In the genomic region with DNA sequence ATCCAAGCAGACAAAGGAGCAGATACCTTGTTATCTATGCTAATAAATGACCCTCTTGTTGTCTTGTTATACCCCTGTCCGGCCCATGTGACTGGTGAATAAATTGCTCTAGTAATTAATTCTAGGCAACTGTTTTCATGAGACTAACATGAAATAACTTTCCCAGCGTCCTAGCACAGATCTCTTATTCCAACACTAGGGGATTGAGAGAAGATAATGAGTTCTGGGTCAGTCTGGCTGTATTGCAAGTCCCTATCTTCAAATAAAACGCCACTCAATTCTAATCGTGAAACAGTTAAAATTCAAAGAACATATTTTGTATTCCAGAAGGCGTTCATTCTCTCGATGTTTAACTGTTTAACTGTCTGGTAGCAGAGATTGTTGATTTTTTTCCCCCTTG, we compare ENCODE assay signal across 8 mouse cellular contexts. TPM values are rescaled to one million over a fixed set of nuclear protein-coding genes. Genes with fewer than 3 reads are reported as not detected.
DNase-seq lines count a peak whose midpoint lies in the region; ATAC-seq lines count a peak whose summit lies in the region.

No protein-coding gene starts in this region.

- H3K27me3 ChIP-seq in heart, embryonic 10.5 days (ENCODE audit: insufficient read depth, poor library complexity, severe bottlenecking) = no peaks in the 10 kb centered on the region
- H3K27me3 ChIP-seq in forebrain, embryonic 13.5 days = no peaks in the 10 kb centered on the region
- H3K27me3 ChIP-seq in liver, embryonic 15.5 days = no peaks in the 10 kb centered on the region

- H3K4me3 ChIP-seq in heart, embryonic 10.5 days = peak overlapping the region; percentile 81
- peak overlapping the region; percentile 72 for H3K4me3 ChIP-seq in forebrain, embryonic 13.5 days
- peak overlapping the region; percentile 73 for H3K4me3 ChIP-seq in liver, embryonic 15.5 days (replicated peaks)

- intact Hi-C loops in heart, postnatal 25 days (cut with DNase I) = loop anchor here (5.0 kb wide), 2 partner anchors 71 to 271 kb away; partner anchors contain the start of genes Dock7 and Usp1

- peaks cover 7% of the 10 kb centered on the region; the same call in 1 of the 2 replicates for H3K4me1 ChIP-seq in heart, embryonic 10.5 days
- H3K4me1 ChIP-seq in forebrain, embryonic 13.5 days = peaks cover 9% of the 10 kb centered on the region
- H3K4me1 ChIP-seq in liver, embryonic 15.5 days (replicated peaks) = peaks cover 4% of the 10 kb centered on the region; the same call in 1 of the 2 replicates

- WGBS in heart, embryonic 10.5 days = 56% methylated on average over 6 of the region's 6 CpGs
- WGBS in forebrain, embryonic 13.5 days = 47% methylated on average over 6 of the region's 6 CpGs
- 47% methylated on average over 6 of the region's 6 CpGs for WGBS in liver, embryonic 15.5 days (ENCODE audit: insufficient replicate concordance)

- no peak for DNase-seq in heart, embryonic 10.5 days (ENCODE audit: low spot score)
- DNase-seq in heart, postnatal 25 days (ENCODE audit: low spot score) = no peak
- DNase-seq in 416B (ENCODE audit: low read depth) = peak; percentile 45
- no peak for DNase-seq in layer of hippocampus, postnatal 25 days (ENCODE audit: extremely low spot score in 1 of 2, low spot score in 1 of 2)
- DNase-seq in gastrocnemius, adult 18-20 months (ENCODE audit: low spot score) = no peak

- ATAC-seq in forebrain, embryonic 13.5 days = no peak
- ATAC-seq in liver, embryonic 15.5 days (ENCODE audit: insufficient read depth) = no peak
- no peak for ATAC-seq in CD4-positive, CD25-positive, alpha-beta regulatory T cell, adult 4 months

- H3K36me3 ChIP-seq in heart, embryonic 10.5 days = no peaks in the 10 kb centered on the region
- H3K36me3 ChIP-seq in forebrain, embryonic 13.5 days (ENCODE audit: poor library complexity, severe bottlenecking) = no peaks in the 10 kb centered on the region
- no peaks in the 10 kb centered on the region for H3K36me3 ChIP-seq in liver, embryonic 15.5 days (replicated peaks)

- peak overlapping the region; percentile 86; the same call in 1 of the 2 replicates for H3K9ac ChIP-seq in forebrain, embryonic 13.5 days
- 0 out of 2 replicates have a peak overlapping the region, but pooled peaks have one; percentile 71 for H3K9ac ChIP-seq in liver, embryonic 15.5 days

- peak overlapping the region; percentile 67 for H3K4me2 ChIP-seq in forebrain, embryonic 13.5 days
- H3K4me2 ChIP-seq in liver, embryonic 15.5 days = peak overlapping the region; percentile 77

- H3K27ac ChIP-seq in heart, embryonic 10.5 days = 0 out of 2 replicates have a peak overlapping the region, but pooled peaks have one; percentile 99
- H3K27ac ChIP-seq in forebrain, embryonic 13.5 days = no peak overlapping the region
- H3K27ac ChIP-seq in liver, embryonic 15.5 days (replicated peaks) = no peak overlapping the region

- H3K9me3 ChIP-seq in heart, embryonic 10.5 days = no peaks in the 10 kb centered on the region
- H3K9me3 ChIP-seq in forebrain, embryonic 13.5 days (replicated peaks) = no peaks in the 10 kb centered on the region
- H3K9me3 ChIP-seq in liver, embryonic 15.5 days (replicated peaks) = no peaks in the 10 kb centered on the region

RNA-seq across cellular contexts. Expression of gene Atg4c, which starts 0.5 kb away (rescaled TPM):
- polyA plus RNA-seq in heart, embryonic 10.5 days (2016; fragmentation: Nextera tagmentation; extraction: Ambion mirVana) = 10.9 and 11.7 TPM in 2 replicates
- 1 to 10 TPM; 3.7 to 4.7 TPM for total RNA-seq in heart, postnatal 25 days (2021)
- polyA plus RNA-seq in forebrain, embryonic 13.5 days (2015; fragmentation: Nextera tagmentation; extraction: Ambion mirVana) = 13.9 and 14.6 TPM in 2 replicates
- polyA plus RNA-seq in liver, embryonic 15.5 days (2015; fragmentation: Nextera tagmentation; extraction: Ambion mirVana) = 3.7 and 4.1 TPM in 2 replicates
- 1 to 10 TPM; 1.2 to 3.2 TPM for polyA plus RNA-seq in CD4-positive, CD25-positive, alpha-beta regulatory T cell, adult 4 months (2017; shearing (Covaris generic))
- 10 to 100 TPM; 32.5 to 35.1 TPM for total RNA-seq in layer of hippocampus, postnatal 25 days (2021)
- 1 to 10 TPM; 5.6 to 7.2 TPM for total RNA-seq in gastrocnemius, adult 18-20 months (2021)
